Mouse (Mus musculus) layer of hippocampus, adult 9-11 months (tissue): ENCODE data around the gene Nrcam.
A peak's percentile ranks its signal among the peaks of the same experiment; 100 is the strongest.

Experiments used
- DNase-seq: peaks from one replicate; pipeline ENCODE4 v3.0.0; 2022

Nrcam gene

DNA sequence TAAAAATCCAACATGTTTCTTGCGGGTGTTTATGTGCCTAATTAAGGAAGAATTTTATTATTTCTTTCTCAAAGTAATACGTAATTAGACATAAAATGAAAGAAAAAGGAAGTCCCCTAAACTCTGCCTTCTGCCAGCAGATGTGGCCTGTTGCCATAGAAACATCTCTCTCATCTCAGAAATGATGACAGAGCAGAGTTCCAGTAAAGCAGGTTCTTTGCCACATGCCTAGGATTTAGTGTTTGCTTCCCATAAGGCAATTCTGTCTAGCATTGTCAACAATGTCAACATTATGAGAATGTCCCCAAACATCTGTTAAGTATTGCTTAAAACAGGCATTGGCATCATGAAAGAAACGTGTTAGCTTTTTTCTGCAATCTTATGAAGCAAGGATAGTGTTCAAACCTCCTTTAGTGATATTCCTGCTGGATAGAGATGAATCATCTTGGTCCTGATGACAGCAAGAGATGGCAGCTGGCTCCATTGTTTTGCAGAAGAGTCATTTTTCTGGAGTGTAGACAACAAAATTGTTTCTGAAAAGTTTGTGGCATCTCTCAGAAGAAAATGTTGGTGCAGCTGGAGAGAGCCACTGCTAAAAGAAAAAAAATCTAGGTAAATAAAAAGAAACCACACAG is 42.5 kb downstream of the Nrcam start:
- DNase-seq, result no peak

DNA sequence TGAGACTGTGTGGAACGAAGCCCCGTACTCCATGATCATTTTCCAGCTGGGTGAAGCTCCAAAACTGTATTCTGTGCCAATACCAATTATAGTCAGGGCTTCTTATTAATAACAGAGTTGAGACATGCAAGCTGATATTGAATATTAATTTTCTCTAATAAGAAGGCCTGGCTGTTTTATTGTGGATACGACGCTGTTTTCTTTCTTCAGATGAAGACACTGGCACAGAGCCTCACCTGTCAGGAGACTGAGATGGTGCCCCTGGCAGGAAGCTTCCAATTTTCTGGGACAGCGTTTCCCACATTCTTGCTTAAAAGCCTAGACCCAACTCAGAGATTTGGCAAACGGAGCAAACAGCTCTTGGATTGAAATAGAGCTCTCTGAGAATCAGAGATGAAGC is 47.3 kb downstream of the Nrcam start:
- peak; percentile 23 for DNase-seq

DNA sequence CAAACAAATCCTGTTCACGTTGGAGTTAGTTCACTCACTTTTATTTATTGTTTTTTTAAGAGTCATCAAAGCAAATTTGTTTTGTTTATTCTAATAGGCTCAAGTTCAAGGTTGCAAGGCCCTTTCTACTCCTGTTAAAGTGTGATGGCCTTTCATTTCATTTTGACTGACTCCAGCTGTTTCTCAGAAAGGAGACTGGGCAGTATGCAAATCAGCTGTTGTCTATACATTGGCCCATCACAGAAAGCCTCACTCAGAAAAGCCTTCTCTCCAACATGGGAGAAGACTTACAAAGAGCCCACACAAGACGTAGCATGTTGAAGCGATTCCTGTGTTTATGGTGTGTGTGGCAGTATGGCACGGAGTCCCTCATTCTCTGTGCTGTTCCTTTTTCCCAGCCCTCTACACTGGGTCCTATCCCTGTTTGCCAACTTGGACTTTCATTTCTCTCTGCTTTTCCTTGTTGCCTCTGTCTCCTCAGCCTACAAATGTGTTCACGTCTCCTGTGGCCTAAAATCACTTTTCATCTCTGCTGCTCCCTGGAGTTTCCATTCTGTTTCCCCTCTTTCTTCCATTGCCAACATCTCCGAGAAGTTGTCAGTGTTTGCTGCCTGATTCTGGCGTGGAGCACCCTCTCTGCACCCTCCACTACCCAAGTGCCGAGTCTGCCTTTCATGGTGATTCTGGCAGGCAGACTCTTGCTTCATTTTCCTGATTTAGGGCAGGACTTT is 49.9 kb downstream of the Nrcam start:
- no peak for DNase-seq

DNA sequence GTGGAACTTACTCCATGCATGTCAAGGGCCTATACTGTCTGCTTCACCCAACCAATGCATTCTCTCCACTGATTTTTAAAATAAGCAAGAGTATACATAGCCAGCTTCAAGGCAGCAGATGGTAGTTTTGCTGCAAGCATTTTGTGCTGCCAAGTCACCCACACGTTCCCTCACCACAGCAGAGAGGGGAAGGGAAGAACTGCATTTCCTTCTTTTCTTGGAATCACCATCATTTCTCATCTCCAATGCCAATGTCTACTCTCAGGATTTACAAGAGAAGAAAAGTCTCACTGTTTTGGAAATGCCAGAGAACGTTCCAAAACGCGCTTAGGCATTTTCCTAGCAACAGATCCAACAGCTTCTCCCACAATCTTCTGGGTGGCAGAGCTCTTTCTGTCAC is 52.1 kb downstream of the Nrcam start:
- peak; percentile 91 for DNase-seq

DNA sequence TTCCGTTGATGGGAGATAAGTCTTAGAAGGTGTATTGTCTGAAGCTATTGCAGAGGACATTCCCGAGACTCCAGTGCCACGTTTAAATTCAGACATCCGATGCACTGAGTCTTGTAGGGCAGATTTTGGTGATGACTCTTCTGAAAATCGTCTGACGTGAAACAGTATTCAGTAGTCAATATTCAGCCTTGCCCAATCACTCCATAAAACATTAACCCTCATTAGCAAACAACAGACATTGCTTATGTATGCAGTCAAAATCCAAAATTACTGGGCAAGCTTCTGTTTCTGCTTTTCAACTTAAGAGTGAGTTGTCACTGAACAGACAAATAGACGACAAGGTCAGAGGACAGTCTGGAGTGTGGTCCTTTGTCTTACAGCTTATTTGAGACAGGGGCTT is 57.7 kb downstream of the Nrcam start:
- DNase-seq, result no peak

DNA sequence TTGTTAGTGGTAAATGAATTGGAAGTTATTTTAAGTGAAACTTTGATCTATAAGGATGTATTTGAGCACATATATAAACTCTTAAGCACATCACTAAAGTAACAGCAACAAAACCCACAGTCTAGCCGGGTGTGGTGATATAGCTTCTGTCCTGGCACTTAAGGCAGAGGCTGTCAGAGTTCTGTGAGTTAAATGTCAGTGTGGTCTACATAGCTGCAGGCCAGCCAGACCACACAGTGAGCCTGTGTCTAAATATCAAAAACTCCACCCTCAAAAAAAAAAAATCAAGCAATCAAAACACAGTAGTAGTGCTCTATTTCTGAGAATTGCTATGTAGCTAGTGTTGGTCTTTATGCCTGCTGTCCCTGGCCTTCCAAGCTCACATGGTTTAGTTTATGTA is 59.5 kb downstream of the Nrcam start:
- DNase-seq, result no peak

DNA sequence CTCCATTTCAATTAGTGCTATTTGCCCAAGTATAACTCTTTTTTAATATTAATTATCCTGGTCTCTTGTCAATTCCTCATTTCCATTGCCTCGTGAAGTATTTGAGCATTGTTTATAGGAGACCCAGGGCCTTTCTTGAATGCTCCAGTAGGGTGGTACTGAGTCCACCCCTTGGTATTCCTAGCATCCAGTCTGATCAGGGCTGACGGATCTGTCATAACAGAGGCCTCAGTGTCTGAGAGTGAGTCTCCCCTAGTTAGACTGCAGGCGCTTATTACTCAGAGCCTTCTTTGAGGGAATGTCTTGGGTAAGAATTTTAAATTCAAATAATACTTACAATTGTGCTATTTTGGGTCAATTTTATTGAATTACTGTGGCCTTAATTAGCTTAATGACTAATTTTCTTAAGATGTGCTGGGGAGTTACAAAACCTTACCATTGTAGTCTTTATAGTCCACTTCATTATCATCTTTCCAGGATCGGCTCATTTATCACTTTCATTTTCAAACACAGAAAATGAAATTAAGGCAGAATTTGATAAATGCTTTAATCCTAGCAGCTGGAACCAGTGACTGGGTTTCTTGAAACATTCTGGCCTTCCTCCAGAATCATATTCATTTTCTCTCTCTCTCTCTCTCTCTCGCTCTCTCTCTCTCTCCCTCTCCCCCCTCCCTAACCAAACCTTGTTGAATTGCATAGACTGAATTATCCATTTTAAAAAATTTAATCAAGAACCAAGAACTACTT is 61.9 kb downstream of the Nrcam start:
- no peak for DNase-seq

DNA sequence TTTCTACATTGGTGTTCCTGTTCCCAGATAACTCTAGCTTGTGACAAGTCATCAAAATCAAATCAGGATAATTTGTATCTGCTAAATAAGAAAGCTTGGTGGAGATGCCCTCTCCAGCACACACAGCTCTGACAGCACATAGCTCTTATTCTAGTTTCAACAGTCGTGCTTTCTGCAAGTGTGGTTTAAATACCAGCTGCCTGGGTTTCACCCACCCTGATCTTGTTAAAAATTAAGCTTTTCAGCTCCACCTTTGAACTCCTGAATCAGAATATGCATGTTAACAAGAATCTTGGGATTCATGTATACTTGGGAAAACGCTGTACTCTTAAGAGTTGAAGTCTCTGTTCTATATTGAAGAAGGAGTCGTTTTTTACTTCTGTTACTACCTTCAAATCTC is 66.2 kb downstream of the Nrcam start:
- no peak for DNase-seq

DNA sequence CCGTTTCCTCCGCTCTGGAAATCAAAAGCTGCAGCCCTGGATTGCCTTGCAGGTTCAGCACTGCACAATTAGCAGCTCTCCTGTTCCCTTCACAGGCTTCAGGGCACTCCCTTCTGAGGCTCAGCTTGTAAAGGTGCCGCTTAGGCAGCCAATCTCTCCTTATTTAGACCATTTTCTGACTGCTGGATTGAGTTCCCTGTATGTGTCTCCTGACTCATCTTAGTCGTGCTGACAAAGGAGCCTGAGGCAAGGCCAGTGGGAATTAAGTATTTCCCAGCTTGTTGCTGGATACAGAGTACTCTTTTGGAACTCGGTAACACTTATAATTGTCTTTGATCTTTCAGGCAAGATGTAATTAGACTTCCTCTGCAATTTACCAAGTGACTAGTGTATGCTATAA is 69.1 kb downstream of the Nrcam start:
- no peak for DNase-seq

DNA sequence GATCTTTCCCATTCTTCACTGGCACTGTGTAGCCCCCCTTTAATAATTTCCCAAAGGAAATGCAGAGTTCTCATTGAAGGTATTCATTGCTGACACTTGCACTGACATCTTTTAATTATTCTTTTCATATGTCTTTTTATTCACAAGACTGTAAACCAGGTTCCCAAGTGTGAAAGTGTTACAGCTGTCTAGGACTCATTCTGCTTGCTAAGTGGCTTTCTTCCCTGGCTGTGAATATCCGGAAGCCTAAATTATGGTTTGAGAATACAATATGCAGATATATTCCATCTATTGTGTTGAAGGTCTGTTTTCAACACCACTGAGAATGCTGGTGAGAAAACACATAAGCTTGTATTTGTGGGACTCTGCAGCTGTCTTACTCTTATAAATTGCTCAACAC is 73.4 kb downstream of the Nrcam start:
- no peak for DNase-seq

DNA sequence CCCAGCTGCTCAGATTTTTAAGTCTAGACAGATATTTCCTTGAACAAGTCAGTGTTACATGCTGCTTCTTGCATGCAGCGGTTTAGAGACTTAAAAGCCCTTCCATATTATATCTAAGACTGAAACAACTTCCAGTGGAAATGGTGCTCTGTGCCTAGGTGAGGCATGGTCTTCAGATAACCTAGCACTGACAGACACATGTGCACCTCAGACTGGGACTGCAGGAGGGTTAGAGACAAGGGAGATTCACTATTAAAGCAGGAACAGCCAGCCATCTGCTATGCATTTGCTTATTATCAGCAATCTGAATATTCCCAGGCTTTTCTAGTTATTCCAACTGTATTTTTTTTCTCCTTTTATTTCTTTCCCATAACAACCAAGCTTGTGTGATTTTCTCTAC is 74.6 kb downstream of the Nrcam start:
- no peak for DNase-seq

DNA sequence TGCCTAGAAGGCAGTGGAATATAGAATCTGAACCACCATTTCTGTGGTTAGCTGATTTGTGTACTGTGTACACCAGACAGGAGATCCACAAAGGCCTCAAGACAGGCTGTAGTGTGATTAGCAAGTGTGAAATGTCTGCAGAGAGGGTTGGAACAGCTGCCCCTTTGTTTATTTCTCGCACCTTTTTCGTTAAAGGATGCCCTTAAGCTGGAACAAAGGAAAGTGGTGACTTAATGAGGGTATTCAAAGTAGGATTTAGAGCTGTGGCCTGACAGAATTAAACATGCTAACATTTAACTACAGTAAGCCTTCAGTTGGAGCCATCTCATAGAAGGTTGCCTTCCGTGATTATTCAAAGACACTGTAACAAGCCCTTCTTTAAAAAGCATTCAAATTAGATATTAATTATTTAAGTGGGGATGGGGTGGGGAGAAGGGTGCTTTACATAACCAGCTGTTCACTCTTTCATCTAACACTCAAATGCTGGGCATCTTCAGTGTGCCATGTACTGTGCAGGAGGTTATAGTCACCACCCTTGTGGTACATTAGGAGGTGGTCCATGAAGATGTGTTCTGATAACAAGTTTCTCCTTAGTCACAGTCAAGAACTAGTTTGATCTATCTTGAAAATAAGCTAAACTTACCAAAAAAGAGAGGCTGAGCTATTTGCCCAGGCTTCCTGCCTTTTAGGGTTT is 75.2 kb downstream of the Nrcam start:
- DNase-seq, result no peak

DNA sequence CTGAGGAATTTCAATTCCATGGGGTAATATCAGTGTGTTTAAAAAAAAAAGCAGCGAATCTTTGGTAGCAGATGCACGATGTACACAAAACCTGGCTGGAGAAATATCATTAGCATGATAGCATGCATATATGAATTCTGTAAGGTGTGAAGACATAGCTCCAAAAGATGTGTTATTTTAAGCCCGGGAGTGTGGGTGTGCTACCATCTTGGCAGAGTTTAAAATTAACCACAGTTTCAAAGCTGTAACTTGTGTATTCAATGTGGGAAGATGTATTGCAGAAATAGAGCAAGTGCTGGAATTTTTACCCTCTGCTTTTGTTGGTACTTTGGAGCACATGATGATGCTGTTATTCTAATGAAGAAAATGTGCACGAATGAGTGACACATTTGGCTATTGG is 81.1 kb downstream of the Nrcam start:
- peak; percentile 82 for DNase-seq

DNA sequence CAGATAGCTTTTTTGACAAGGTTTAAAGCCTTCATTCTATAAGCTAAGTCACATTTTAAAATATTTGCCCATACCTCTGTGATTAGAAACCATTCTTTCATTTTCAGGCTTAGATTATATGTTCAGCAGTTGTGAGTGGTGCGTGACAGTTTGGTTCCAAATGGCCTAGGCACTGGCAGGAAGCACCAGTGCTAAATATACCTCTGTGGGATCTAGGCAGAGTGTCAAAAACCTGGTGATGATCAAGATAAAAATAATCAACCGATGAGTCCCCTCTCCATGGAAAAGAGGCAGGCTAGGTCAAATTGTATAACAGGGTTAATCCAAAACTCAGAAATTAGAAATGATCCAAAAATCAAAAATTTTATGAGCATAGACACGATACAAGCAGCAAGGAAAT is 82.3 kb downstream of the Nrcam start:
- DNase-seq, result peak; percentile 48

DNA sequence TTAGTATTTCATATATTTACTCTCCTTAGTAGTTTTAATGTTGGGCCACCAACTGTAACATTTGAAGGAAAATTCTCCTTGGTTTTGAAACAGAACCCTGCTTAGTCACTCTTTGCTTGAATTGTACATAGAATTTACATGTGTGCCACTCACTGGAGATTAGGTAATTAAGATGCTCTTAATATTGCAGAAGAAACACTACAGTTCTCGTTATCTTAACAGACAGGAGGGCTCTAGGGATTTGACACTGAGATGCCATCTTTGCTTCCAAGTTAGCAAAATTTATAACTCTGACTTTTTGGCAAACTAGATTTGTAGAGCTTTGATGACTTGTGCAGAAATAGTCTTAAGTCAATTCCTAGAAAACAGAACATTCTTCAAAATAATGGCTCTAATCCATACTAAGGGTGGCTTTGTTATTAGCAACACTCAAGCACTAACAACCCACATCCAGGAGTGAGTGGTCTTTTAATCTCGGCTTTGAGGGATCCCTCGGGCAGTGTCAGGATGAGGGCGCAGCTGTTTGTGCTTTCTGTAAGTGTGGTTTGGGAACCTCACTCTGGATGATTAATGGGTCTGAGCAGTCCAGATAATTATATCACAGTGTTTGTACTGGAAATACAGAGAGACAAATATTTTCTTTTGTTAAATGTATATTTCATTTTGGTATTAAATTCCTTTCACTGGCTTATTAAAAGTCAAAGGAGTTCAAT is 93.6 kb downstream of the Nrcam start:
- DNase-seq, result no peak

DNA sequence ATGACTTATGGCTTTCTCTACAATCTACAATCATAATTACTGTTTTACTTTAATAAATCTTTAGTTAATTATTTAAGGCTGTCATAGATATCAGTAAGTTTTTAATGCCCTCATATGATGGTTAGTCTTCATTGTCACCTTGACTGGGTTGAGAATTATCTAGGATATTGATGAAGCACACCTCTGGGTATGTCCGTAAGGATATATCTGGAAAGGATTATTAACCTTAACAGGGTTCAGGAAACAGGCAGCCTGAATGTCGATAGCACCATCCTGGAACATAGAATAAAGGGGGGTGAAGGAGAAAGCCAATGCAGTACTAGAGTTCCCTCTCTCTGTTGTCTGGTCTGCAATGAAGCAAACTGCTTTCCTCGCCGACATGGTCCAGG is 94.2 kb downstream of the Nrcam start:
- DNase-seq, result no peak

DNA sequence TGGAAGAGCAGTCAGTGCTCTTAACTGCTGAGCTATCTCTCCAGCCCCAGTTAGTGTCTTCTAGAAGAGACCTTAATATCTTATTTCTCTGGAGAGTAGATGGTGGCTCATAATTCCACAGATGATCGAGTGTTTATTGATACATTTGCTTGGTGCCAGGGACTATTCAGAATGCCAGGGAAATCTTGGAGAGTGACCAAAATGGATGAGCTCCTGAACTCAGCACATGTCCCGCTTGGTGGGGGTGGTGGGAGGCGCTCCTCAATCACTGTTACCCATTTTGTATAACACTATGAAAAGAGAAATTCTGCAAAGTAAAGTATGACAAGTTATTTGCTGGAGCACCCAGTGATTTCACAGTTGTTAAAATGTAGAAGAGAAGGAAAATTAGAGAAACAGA is 95.3 kb downstream of the Nrcam start:
- DNase-seq, result peak; percentile 62

DNA sequence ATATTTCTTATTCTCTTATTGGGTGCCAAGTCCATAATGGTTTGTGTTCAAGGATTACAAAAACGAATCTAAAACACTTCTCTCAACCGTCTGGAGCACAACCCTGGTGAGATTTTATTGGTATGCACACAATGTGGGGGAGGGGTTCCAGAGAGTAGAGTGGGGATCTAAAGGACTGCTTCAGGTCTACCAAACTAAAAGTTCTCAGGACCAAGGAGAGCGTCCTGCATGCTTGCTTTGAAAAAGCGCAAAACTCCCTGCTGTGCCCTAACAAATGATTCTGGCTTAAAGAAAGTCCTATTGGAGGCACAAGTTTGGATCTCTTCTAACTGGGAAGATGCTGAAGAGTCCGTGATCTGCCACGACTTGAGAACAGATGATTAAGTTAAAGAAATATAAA is 96.4 kb downstream of the Nrcam start:
- DNase-seq, result no peak

DNA sequence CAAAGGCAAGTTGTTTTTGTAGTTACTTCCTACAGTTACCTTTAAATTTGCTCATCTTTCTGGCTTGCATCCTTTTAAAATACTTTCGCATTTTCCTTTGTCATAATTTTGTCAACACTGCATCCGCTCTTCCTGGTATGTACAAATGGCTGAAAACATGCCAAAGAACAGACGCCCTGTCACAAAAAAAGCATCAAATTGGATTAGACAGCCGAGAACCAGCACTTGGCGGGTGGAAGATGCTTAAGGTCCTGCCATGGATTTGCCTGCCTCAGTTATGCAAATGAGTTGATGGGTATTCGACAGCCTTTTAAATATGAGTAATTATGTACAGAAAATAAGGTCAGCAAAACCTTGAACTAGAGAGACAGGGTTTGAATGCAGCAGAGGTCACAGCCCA is 101.7 kb downstream of the Nrcam start:
- peak; percentile 41 for DNase-seq

DNA sequence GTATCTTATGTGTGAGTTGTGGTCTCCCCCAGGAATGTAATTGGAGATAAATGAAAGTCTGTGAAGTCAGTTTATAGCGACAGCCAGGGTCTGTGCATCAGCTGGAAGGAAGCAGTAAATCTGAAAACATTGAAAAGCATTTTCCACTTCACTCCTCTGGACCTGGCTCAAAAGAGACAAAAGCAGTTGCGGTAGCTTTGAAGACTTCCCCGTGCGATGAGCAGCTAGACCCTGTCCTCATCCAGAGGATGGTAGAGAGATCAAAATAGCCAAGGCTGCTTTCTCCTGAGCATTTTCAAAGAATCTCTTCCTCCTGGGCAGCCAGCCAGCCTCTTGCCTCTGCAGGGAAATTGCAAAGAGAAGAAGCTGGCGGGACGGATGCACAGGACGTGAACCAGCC is 102.3 kb downstream of the Nrcam start:
- DNase-seq, result peak; percentile 34

DNA sequence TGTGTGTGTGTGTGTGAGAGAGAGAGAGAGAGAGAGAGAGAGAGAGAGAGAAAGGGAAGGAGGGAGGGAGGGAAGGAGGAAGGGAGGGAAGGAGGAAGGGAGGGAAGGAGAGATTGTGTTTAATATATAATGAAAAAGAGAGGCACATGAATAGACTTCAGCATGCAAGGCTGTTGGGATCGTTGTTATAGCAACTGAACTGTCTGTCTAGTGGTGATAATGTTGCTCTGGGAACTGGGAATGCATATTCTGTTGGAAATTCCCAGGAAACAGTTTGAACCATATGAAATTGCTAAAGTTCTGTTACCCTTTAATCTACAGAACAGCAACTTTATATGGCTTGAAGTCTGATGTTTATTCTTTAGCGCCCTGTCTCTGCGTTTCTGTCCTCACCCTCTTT is 104.0 kb downstream of the Nrcam start:
- no peak for DNase-seq

DNA sequence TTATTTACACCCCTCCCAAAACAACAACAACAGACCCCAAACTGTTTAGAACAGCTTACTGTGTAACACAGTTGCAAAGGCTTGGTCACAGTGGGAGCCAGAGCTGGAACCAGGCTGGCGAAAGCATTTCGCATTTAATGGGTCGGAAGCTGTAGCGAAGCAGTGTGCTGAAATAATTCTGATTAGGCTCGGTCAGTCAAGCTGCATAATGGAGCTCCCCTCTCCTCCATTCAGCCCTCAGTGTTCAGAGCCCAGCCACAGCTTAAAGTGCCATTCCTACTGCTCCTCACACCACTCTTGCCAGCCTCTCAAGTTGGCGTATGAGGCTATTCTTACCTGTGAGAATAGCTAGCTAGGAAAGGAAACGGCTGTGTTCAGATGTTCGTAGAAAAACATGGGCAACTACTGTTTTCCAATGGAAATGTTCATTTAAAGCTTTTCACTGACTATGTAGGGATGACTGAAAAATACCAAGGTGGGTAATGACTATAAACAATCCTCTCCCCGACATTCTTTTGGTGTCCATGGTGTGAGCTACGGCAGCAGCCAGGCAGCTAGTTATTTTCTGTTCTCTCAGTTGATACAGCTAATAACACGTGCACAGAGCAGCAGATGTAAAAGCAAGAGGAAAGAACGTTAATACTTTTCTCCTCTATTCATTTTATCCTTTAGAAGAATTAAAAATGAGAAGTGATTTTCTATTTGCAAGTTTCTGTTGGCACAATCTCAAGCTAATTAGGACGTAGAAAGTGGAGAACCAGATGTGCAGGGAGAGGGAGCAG is 108.6 kb downstream of the Nrcam start:
- DNase-seq, result no peak
